Mouse (Mus musculus) small intestine, adult 2 months (tissue): Measurements from ENCODE around the gene Fam187a. TPM values are rescaled to one million over a fixed set of nuclear protein-coding genes. Genes with fewer than 3 reads are reported as not detected.

ENCODE experiments used
- H3K27ac ChIP-seq: fragments of 200-500 bp; 2 replicates; pipeline ENCODE4 v1.5.1; 2012; ENCODE audit warnings: low read depth, low read length, control low read depth, inconsistent platforms; ENCODE audit not compliant: insufficient read depth
- H3K27me3 ChIP-seq: fragments of 200-500 bp; 2 replicates; pipeline ENCODE4 v1.6.1; 2012; ENCODE audit warnings: mild to moderate bottlenecking, moderate library complexity, low read length, inconsistent platforms; ENCODE audit not compliant: control insufficient read depth, insufficient read depth
- H3K36me3 ChIP-seq: fragments of 200-500 bp; 2 replicates; pipeline ENCODE4 v1.6.1; 2012; ENCODE audit warnings: mild to moderate bottlenecking, low read length, control low read depth, inconsistent platforms; ENCODE audit not compliant: control insufficient read depth, insufficient read depth
- H3K4me1 ChIP-seq: fragments of 200-500 bp; 2 replicates; pipeline ENCODE4 v1.6.1; 2012; ENCODE audit warnings: low read length, inconsistent platforms, mixed read lengths; ENCODE audit not compliant: control insufficient read depth, insufficient read depth, insufficient read length
- H3K4me3 ChIP-seq: fragments of 200-500 bp; 2 replicates; pipeline ENCODE4 v1.5.1; 2012; ENCODE audit warnings: low read depth, mild to moderate bottlenecking, control low read depth, inconsistent platforms, low read length, moderate library complexity
- CTCF ChIP-seq: fragments of 200-500 bp; IDR thresholded peaks from 2 replicates; pipeline ENCODE4 v1.5.1; 2012; ENCODE audit warnings: low read depth, mild to moderate bottlenecking, control low read depth, inconsistent platforms, low read length, moderate library complexity, mixed read lengths; ENCODE audit not compliant: insufficient replicate concordance, insufficient read length; ENCODE audit errors: extremely low read depth
- POLR2A ChIP-seq: fragments of 200-500 bp; IDR thresholded peaks from 2 replicates; pipeline ENCODE4 v1.6.1; 2012; ENCODE audit warnings: low read depth, mild to moderate bottlenecking, control low read depth, inconsistent platforms, low read length, moderate library complexity
- WGBS: fragments of 180-500 bp; shearing (Covaris S2); methylation state at CpG from one replicate; pipeline ENCODE4 v1.1.7; 2018; 5-methylcytosine and 5-hydroxymethylcytosine counted together
- polyA plus RNA-seq: library from polyadenylated mRNA; depleted of rRNA; stranded (reverse); fragments of >200 nt; gene quantifications from 2 replicates; pipeline ENCODE4 v1.2.3, GENCODE M21; 2012

Gene Fam187a
- polyA plus RNA-seq, 1 experiment, result not detected

DNA sequence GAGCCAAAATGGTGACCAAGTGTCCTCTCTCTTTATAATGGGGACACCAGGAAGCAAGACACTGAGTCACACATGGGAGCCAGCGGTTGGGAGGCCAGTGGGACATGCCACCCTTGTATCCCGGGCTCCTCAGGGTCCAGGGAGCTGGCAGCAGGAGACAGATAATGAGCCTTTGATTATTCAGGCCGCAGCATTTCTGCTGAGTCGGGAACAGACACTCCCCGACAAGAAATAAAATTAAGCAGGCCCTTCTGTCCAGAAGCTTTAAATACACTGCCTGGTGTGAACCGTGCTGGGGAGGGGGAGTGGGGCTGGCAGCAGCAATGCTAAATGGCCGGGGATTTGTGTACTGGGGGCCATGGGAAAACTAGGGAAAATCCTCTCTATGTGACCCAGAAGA is 26.4 kb downstream of the Fam187a start:
- H3K4me1 ChIP-seq, result no peaks in the 10 kb centered on the region
- H3K27me3 ChIP-seq, result no peaks in the 10 kb centered on the region
- H3K36me3 ChIP-seq, result peaks cover 19% of the 10 kb centered on the region
- H3K27ac ChIP-seq, result no peak overlapping the region
- H3K4me3 ChIP-seq, result no peak overlapping the region
- TF ChIP-seq POLR2A (no peak), CTCF (no peak)
- 82% methylated on average over 7 of the region's 7 CpGs for WGBS

DNA sequence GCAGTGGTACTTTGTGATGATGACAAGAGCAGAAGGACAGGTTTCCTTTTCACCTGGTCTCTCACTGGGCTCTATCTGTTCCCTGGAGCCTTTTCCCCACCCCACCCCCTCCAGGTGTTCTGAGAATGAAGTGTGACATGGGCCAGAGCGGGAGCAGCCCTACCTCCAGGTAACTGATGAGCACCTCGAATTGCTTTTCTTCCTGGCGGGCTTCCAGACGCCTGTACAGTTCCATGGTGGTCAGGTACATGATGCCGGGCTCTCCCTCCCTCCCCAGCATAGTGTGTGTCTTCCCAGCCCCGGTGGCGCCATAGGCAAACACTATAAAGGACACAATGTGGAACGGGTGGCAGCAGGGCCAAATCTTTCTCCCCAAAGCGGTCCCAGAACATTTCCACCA is 30.4 kb downstream of the Fam187a start:
- WGBS, result 88% methylated on average over 9 of the region's 9 CpGs
- no peak overlapping the region for H3K27ac ChIP-seq
- no peak overlapping the region for H3K4me3 ChIP-seq
- TF ChIP-seq CTCF (no peak), POLR2A (no peak)
- no peaks in the 10 kb centered on the region for H3K4me1 ChIP-seq
- peaks cover 11% of the 10 kb centered on the region for H3K36me3 ChIP-seq
- H3K27me3 ChIP-seq, result no peaks in the 10 kb centered on the region

DNA sequence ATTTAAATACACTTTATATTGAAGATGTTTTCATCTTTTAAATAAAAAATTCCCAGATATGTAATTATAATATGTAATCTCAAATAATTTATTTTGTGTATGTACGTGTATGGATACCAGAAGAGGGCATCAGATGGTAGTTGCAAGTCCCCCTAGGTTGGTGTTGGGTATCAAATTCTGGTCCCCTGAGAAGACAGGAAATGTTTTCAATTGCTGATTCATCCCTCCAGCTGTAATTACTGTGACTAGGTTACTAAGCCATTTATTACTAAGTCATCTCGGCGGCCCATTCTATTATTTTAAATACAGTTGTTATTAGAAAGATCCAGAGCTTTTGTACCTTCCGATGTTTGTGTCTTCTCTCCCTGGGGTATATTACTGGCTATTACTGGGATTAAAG is 33.1 kb downstream of the Fam187a start:
- WGBS, result 89% methylated on average over 4 of the region's 4 CpGs

DNA sequence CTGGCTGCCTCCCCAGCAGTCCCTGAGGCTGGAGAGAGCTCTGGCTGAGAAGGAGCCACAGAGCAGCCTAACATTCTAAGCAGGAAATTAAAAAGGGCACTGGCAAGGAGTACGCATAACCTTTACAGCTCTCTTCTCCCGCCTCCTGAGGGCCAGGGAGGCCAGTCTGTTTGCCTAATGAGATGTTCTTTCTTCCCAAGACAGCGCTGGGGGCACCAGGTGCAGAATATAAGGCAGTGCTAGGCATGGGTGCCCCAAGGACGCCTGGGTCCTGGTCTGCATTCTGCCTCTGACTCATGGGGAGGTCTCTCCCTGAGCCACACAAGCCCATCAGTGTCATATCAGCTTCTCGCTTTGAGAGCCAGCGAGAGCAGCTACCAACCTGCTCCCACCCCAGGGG is 36.5 kb downstream of the Fam187a start:
- H3K27me3 ChIP-seq, result no peaks in the 10 kb centered on the region
- H3K4me3 ChIP-seq, result no peak overlapping the region
- H3K36me3 ChIP-seq, result no peaks in the 10 kb centered on the region
- H3K27ac ChIP-seq, result no peak overlapping the region
- WGBS, result 79% methylated on average over 6 of the region's 6 CpGs
- TF ChIP-seq CTCF, result no peak
- TF ChIP-seq POLR2A, result no peak
- H3K4me1 ChIP-seq, result no peaks in the 10 kb centered on the region

More for the DNA sequence above, 33.1 kb downstream of the Fam187a start:
- Histone ChIP-seq H3K27me3 (no peaks in the 10 kb centered on the region), H3K4me1 (no peaks in the 10 kb centered on the region), H3K27ac (no peak overlapping the region), H3K4me3 (no peak overlapping the region), H3K36me3 (peaks cover 8% of the 10 kb centered on the region; the same call in 1 of the 2 replicates)
- TF ChIP-seq POLR2A (no peak), CTCF (no peak)

DNA sequence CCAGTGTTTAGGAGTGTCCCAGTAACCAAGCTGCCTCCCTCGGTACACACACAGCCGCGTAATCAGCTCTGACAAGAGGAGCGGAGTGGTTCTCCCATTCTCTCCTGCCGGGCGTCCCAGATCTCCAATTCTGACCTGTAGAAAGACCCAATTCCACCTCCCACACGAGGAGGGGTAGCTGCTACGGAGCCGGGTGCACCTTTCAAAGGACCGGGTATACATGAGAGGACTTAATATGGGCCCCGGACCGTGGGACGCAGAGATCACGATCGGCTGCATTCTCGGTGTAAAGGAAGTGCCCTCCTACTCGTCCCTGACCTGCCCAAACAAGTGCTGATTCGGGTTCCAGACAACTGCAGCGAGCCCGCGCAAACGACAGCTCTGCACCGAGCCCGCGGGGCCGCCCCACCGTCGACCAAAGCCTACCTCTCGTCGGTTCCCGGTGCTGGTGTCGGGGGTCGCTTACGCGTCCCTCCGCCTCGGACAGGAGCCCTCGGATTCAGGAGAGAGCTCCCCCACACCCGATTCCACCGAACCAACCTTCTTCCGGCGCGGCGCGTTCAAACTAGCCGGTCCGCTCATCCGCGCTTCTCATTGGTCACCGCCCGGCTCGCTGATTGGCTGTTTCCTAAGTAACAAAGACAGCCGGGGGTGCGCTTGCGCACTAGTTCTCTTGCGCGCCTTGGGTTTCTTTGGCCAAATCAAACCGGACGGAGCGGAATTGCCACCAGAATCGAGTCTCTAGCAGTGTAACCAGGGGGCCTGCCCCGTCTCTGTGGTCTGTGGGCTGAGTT is 39.8 kb downstream of the Fam187a start, which contains the start of gene Kif18b:
Gene Kif18b, minus strand, starts transcription at position 568 of the 794 bp plus-strand sequence.
- WGBS, result under 1% methylated on average over 62 of the region's 62 CpGs
- Histone ChIP-seq H3K4me1 (no peaks in the 10 kb centered on the region), H3K36me3 (no peaks in the 10 kb centered on the region), H3K4me3 (peak within 1 kb of the TSS; percentile 92), H3K27me3 (no peaks in the 10 kb centered on the region), H3K27ac (peak within 1 kb of the TSS; percentile 60)
- TF ChIP-seq CTCF (peak; percentile 6; the same call in 1 of the 2 replicates), POLR2A (no peak; the same call in 1 of the 2 replicates)

DNA sequence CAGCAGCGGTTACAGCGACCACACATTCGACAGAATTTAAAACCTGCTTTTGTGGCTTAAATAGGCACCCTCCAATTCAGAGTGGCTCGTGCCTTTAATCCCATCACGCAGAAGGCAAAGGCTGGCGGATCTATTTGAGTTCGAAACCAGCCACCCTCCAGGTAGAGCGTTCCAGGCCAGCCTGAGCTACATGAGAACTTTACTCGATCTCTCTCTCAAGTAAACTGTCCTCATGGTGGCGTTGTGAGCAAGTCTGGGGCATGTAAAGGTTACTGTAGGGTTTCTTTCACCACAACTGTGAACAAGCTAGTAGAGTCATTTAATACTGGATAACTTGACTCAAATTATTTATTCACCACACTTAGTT is 40.4 kb downstream of the Fam187a start:
- peak overlapping the region; percentile 60 for H3K27ac ChIP-seq
- peak overlapping the region; percentile 92 for H3K4me3 ChIP-seq
- TF ChIP-seq POLR2A (no peak), CTCF (peak; percentile 4; the same call in 1 of the 2 replicates)
- no peaks in the 10 kb centered on the region for H3K4me1 ChIP-seq
- 2% methylated on average over 10 of the region's 10 CpGs for WGBS
- H3K27me3 ChIP-seq, result 0 out of 2 replicates have a peak, but pooled peaks cover under 1% of the 10 kb centered on the region
- no peaks in the 10 kb centered on the region for H3K36me3 ChIP-seq

DNA sequence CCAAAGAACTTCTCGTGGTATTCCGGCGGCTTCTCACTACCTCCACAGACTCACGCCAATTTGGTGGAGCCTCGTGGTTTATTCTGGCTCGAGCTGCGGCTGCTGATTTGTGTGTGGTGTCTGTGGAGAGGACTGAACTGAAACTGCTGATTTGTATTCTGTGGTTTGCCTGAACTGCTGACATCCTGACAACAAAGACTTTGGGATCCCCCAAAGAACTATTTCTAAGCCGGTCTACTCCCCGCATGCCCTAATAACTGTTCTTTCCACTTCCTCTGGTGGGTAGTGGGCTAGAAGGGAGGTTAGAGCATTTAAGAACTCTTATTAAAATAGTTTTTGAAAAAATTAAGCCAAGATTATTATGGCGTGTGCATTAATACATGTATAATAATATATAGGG is 45.7 kb downstream of the Fam187a start:
- TF ChIP-seq POLR2A (no peak), CTCF (no peak)
- Histone ChIP-seq H3K27me3 (peaks cover 9% of the 10 kb centered on the region; the same call in 1 of the 2 replicates), H3K4me3 (no peak overlapping the region), H3K36me3 (no peaks in the 10 kb centered on the region), H3K27ac (no peak overlapping the region), H3K4me1 (no peaks in the 10 kb centered on the region)
- WGBS, result 85% methylated on average over 10 of the region's 10 CpGs
